Mouse (Mus musculus) kidney, postnatal 0 days (tissue): ENCODE results near the gene Cfl1. TPM values are rescaled to one million over a fixed set of nuclear protein-coding genes. Genes with fewer than 3 reads are reported as not detected.

Experiments
- ATAC-seq: fragments of 200-750 bp; cut with Nextera tagmentation; replicated peaks from 2 replicates; pipeline ENCODE4 v1.8.0; 2017; ENCODE audit warnings: low read depth, moderate number of reproducible peaks, moderate TSS enrichment, moderate library complexity; ENCODE audit not compliant: low FRiP score
- DNase-seq: peaks from one replicate; pipeline ENCODE4 v3.0.0-alpha.2; 2016; ENCODE audit warnings: low spot score
- H3K27ac ChIP-seq: fragments of 300-500 bp; sonication (generic); 2 replicates; pipeline ENCODE4 v1.5.1; 2014; ENCODE audit warnings: mild to moderate bottlenecking
- H3K27me3 ChIP-seq: fragments of 300-500 bp; sonication (generic); 2 replicates; pipeline ENCODE4 v1.6.1; 2014; ENCODE audit warnings: low read length, mixed read lengths; ENCODE audit not compliant: insufficient read depth
- H3K36me3 ChIP-seq: fragments of 300-500 bp; sonication (generic); 2 replicates; pipeline ENCODE4 v1.6.1; 2014; ENCODE audit warnings: low read length, mixed read lengths; ENCODE audit not compliant: insufficient read depth
- H3K4me1 ChIP-seq: fragments of 300-500 bp; sonication (generic); replicated peaks from 2 replicates; pipeline ENCODE4 v1.6.1; 2014; ENCODE audit warnings: antibody characterized with exemption, low read length, mixed read lengths; ENCODE audit not compliant: insufficient read depth
- H3K4me2 ChIP-seq: fragments of 300-500 bp; sonication (generic); 2 replicates; pipeline ENCODE4 v1.6.1; 2014; ENCODE audit warnings: mild to moderate bottlenecking, low read length, moderate library complexity, mixed read lengths
- H3K4me3 ChIP-seq: fragments of 300-500 bp; sonication (generic); replicated peaks from 2 replicates; pipeline ENCODE4 v1.5.1; 2014; ENCODE audit warnings: low read depth, low read length
- H3K9ac ChIP-seq: fragments of 300-500 bp; sonication (generic); 2 replicates; pipeline ENCODE4 v1.6.1; 2014; ENCODE audit warnings: low read depth, low read length
- H3K9me3 ChIP-seq: fragments of 300-500 bp; sonication (generic); replicated peaks from 2 replicates; pipeline ENCODE4 v1.6.1; 2016; ENCODE audit warnings: low read length, inconsistent platforms, mixed read lengths
- CTCF ChIP-seq: IDR thresholded peaks from 2 replicates; pipeline ENCODE4 v1.5.1; 2016; ENCODE audit warnings: antibody characterized with exemption, low read depth, mild to moderate bottlenecking, moderate library complexity
- WGBS: fragments of 180-500 bp; shearing (Covaris S2); extraction: QIAGEN DNeasy Blood & Tissue Kit; methylation state at CpG from one replicate; pipeline ENCODE4 v1.1.7; 2014; 5-methylcytosine and 5-hydroxymethylcytosine counted together
- polyA plus RNA-seq: library from polyadenylated mRNA; unstranded; fragments of >200 nt; fragmentation: Nextera tagmentation; extraction: Ambion mirVana; gene quantifications from 2 replicates; pipeline ENCODE4 v1.2.1, GENCODE M21; 2015

Gene Cfl1
- polyA plus RNA-seq, 1 experiment from 2014 or later: 2,170 TPM

GRCm38 (mm10) chr19:5477668-5478300 lies 12.5 kb upstream of the Cfl1 start:
- Histone ChIP-seq H3K4me2 (no peak overlapping the region), H3K4me3 (no peak overlapping the region), H3K4me1 (peaks cover 12% of the 10 kb centered on the region; the same call in 1 of the 2 replicates), H3K27ac (no peak overlapping the region), H3K9ac (no peak overlapping the region), H3K27me3 (no peaks in the 10 kb centered on the region), H3K36me3 (peaks cover 32% of the 10 kb centered on the region), H3K9me3 (no peaks in the 10 kb centered on the region)
- DNase-seq (no peak), ATAC-seq (no peak)
- TF ChIP-seq CTCF: no peak
- WGBS: 86% methylated on average over 18 of the region's 18 CpGs

GRCm38 (mm10) chr19:5480016-5480415 lies 10.2 kb upstream of the Cfl1 start:
- DNase-seq (no peak), ATAC-seq (no peak)
- H3K27me3 ChIP-seq: no peaks in the 10 kb centered on the region
- 76% methylated on average over 10 of the region's 10 CpGs for WGBS
- H3K9me3 ChIP-seq: no peaks in the 10 kb centered on the region
- H3K4me3 ChIP-seq: no peak overlapping the region
- no peak overlapping the region for H3K27ac ChIP-seq
- TF ChIP-seq CTCF: no peak
- H3K4me1 ChIP-seq: peaks cover 9% of the 10 kb centered on the region; the same call in 1 of the 2 replicates
- no peak overlapping the region for H3K9ac ChIP-seq
- peaks cover 51% of the 10 kb centered on the region for H3K36me3 ChIP-seq
- H3K4me2 ChIP-seq: no peak overlapping the region

- H3K4me1 ChIP-seq: no peaks in the 10 kb centered on the region
- no peak overlapping the region for H3K4me2 ChIP-seq
- ATAC-seq (no peak), DNase-seq (no peak)
- H3K27me3 ChIP-seq: no peaks in the 10 kb centered on the region
- WGBS: 91% methylated on average over 10 of the region's 10 CpGs
- H3K9me3 ChIP-seq: no peaks in the 10 kb centered on the region
- no peak for TF ChIP-seq CTCF
- no peak overlapping the region for H3K27ac ChIP-seq
- H3K4me3 ChIP-seq: no peak overlapping the region
- peaks cover 58% of the 10 kb centered on the region for H3K36me3 ChIP-seq
- H3K9ac ChIP-seq: no peak overlapping the region
Observed at GRCm38 (mm10) chr19:5481398-5481797, 8.9 kb upstream of the Cfl1 start.

- DNase-seq (no peak), ATAC-seq (no peak)
- Histone ChIP-seq H3K4me2 (no peak overlapping the region), H3K9me3 (no peaks in the 10 kb centered on the region), H3K4me1 (no peaks in the 10 kb centered on the region), H3K36me3 (peaks cover 58% of the 10 kb centered on the region), H3K4me3 (no peak overlapping the region), H3K27ac (no peak overlapping the region), H3K9ac (no peak overlapping the region), H3K27me3 (no peaks in the 10 kb centered on the region)
- 87% methylated on average over 19 of the region's 19 CpGs for whole genome bisulfite sequencing
- TF ChIP-seq CTCF: no peak
Observed at GRCm38 (mm10) chr19:5483386-5484359, 6.6 kb upstream of the Cfl1 start.

GRCm38 (mm10) chr19:5484496-5484895 lies 5.8 kb upstream of the Cfl1 start:
- no peaks in the 10 kb centered on the region; the same call in 1 of the 2 replicates for H3K4me1 ChIP-seq
- ATAC-seq (no peak), DNase-seq (no peak)
- no peak overlapping the region for H3K4me3 ChIP-seq
- no peak overlapping the region for H3K4me2 ChIP-seq
- H3K9me3 ChIP-seq: no peaks in the 10 kb centered on the region
- no peak for TF ChIP-seq CTCF
- no peak overlapping the region for H3K9ac ChIP-seq
- H3K27me3 ChIP-seq: no peaks in the 10 kb centered on the region
- no peak overlapping the region for H3K27ac ChIP-seq
- H3K36me3 ChIP-seq: peaks cover 56% of the 10 kb centered on the region
- 87% methylated on average over 5 of the region's 5 CpGs for WGBS

- WGBS: 88% methylated on average over 8 of the region's 8 CpGs
- Histone ChIP-seq H3K4me3 (no peak overlapping the region), H3K9me3 (no peaks in the 10 kb centered on the region), H3K36me3 (peaks cover 48% of the 10 kb centered on the region), H3K27ac (no peak overlapping the region), H3K9ac (peak overlapping the region; percentile 20; the same call in 1 of the 2 replicates), H3K4me2 (no peak overlapping the region), H3K27me3 (no peaks in the 10 kb centered on the region), H3K4me1 (no peaks in the 10 kb centered on the region; the same call in 1 of the 2 replicates)
- no peak for DNase-seq
- no peak for TF ChIP-seq CTCF
- no peak for ATAC-seq
Observed at GRCm38 (mm10) chr19:5485371-5485770, 4.9 kb upstream of the Cfl1 start.
